Mouse (Mus musculus) megakaryocyte, embryonic 14.5 days (primary cell): ENCODE results near the gene Kat2b.

Experiments
- FLI1 ChIP-seq: IDR thresholded peaks from 2 replicates; pipeline ENCODE4 v1.6.1; 2012; ENCODE audit warnings: low read length, inconsistent platforms, mixed read lengths
- GATA1 ChIP-seq: IDR thresholded peaks from 3 replicates; pipeline ENCODE4 v1.6.1; 2012; ENCODE audit warnings: mixed read lengths, low read length, inconsistent platforms, borderline replicate concordance

GRCm38 (mm10) chr17:53618369-53618768 is 51.7 kb downstream of the Kat2b start:
- TF ChIP-seq GATA1 (no peak), FLI1 (no peak)
